Mouse (Mus musculus) frontal cortex, adult 2 months (tissue): ENCODE data around the gene Szrd1. TPM values are rescaled to one million over a fixed set of nuclear protein-coding genes. Genes with fewer than 3 reads are reported as not detected.

Experiments
- DNase-seq, 2 experiments: peaks; one replicate each; pipeline ENCODE4 v3.0.0; 2022; ENCODE audit warnings: low spot score in 1 of 2; ENCODE audit errors: extremely low spot score in 1 of 2
- polyA plus RNA-seq: library from polyadenylated mRNA; depleted of rRNA; stranded (reverse); fragments of >200 nt; gene quantifications from 2 replicates; pipeline ENCODE4 v1.2.3, GENCODE M21; 2012; rRNA removed

Gene Szrd1
- polyA plus RNA-seq = 22.3 and 23.0 TPM in 2 replicates

DNA sequence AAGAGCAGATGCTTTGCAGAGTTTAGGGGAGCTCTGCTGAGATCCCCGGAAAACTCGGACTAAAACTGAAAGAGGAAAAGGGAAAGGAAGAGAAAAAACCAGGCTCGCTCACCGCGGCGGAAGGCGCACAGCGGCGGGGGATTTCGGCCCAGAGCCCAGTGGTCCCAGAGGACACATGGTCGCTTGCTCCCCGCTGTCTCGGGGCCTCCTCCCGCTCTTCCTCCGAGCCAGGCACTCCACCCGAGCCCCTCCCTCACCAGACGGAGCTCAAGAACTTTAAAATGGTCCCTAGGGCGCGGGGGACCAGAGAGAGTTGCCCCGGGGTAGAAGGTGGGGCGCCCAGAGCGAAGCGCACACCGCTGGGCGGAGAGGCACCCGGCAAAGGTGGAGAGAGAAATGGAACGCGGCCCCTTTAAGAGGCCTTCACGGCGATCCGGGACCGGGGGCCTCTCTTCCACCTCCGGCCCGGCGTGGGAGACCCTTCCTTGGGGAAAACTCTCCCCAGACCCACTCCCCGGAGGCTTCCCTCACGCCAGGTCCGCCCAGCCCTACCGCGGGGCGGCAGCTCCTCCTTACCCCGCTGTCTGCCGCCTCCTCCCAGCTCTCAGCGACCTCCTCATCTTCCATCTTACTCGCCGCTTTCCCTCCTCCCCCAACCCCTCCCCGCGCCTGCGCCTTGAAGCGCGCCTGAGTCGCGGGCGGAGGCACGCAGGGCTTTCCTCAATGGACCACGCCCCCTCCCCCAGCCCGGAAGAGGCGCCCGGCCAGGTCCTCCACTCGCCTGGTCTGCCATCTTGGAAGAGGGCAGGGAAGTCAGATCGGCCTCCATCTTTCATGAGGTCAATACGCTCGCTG, at the start of gene Szrd1:
Szrd1 (minus strand) TSS at position 660 of the 855 bp plus-strand sequence.
- peak; percentile 97 to 99 for DNase-seq

DNA sequence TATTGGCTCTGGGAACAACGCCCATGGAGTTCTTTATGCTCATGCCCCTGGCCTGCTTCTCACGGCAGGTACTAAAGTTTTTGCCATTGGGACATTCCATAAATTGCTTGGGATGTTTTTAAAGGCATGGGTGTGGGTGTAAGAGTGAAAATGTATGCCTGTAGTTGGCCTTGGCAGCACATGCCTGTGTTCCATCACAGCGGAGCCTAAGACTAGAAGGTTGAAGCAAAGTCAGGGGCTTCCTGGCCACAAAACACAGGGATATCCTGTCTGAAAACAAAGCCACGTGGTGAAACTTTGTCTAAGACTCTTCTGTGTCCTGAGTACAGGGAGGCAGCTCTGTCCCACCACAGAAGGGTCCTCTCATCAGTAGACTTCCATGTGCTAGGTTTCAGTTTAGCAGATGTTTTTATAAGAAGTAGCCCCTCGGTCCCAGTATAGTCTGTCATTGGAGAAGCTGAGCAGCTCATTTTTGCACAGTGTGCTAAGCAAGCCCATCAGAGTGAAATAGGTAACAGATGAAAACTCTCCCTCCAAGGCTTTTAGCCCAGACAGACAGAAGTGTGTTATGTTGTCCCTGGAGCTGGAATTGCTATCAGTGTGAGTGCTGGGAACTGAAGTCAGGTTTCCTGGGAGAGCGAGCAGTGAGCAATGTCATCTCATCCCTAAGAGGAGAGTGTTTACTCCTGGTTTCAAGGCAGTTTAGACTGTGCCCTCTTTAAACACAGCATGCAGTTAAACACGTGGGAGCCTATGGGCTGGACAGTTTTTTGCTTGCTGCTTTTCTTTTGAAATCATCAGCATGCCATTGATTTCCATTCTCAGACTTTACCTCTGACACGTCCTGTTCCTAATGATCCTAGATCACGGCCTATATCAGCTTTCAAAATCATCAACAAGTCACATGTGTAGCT, 47.6 kb upstream of the Szrd1 start:
- no peak for DNase-seq

DNA sequence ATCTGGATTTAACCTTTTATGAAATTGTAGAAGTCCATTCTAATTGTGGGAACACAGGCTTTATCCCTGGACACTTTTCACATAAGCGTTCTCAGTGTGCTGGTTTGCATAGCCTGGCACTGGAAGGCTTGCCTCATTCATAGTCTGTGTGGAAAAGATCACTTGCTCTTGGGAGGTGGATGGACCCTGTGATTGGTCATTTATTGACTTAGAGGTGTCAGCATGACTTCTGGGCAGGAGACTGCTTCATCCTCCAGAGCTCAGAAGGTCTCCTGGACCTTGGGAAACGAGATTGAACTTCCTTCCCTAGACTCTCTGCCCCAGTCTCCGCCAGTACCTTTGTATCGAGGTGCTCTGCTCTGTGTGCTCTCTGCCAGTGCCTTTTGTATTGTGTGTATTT, 44.9 kb upstream of the Szrd1 start:
- no peak for DNase-seq

DNA sequence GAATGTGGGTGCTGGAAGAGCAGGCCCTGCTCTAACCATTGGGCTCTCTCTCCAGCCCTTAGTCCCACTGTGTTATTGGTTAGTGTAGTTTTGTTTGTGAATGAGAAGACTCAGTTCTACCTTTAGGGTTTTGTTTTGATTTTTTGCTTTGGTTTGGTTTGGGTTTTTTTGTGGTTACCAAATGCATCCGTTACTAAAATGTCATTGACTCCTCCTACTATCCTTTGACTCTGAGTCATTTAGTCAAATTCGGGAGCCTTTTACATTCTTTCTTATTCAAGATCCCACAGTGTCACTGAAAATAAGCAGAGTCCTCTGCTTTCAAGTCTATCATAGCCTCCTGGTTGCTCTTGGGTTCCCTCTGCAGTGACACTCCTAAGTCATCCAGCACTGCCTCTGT, 44.4 kb upstream of the Szrd1 start:
- no peak for DNase-seq

DNA sequence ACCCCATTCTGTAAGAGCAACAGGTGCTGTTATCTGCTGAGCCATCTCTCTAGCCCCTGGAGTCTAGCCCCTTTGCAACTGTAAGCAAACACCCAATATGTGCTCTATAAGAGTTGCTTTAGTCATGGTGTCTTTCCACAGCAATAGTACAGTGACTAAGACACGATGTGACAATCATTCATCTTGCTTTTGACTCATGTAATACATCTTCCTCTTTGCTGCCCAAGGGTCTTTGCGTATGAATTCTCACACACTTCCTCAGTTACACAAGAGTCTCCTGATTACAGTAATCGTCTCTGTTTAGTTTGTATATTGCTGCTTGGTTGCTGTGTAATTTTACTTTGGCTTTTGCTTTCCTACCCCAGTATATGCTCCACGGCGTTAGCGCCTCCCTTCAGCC, 42.4 kb upstream of the Szrd1 start:
- no peak for DNase-seq

DNA sequence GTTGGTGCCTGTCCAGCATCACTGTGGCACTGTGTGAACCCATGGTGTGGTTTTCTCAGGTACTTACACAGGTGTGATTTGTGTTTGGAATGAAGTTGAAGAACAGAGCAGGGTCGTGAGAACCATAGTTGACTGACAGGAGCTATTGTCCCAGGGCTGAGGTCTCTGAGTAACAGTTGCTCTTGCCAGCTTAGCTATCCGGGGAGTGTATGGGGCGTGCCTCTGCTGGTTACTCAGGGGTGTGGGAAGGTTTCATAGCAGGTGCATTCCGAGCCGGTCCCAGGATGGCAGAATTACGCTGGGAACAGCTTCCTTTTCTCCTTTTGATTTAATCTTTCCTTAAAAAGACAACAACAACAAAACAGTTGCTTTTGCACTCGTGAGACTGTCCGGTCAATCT, 41.3 kb upstream of the Szrd1 start:
- no peak for DNase-seq

DNA sequence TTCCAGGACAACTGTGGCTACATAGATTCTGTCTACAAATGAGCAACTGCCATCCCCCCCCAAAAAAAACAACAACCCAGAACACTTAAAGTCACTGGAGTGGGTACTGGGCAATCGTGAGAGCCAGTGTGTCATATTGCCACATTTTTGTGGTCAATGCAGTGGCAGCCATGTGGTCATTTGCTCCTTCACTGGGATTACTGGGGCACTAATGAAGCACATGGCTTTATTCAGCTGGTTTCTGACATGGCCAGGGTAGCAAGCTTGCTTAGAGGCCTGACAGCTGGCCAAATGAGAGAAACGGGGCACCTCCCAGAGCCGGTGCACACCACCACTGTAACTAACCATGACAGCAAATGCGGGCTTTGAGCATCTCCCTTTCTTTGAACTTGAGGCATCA, 38.9 kb upstream of the Szrd1 start:
- DNase-seq = no peak

DNA sequence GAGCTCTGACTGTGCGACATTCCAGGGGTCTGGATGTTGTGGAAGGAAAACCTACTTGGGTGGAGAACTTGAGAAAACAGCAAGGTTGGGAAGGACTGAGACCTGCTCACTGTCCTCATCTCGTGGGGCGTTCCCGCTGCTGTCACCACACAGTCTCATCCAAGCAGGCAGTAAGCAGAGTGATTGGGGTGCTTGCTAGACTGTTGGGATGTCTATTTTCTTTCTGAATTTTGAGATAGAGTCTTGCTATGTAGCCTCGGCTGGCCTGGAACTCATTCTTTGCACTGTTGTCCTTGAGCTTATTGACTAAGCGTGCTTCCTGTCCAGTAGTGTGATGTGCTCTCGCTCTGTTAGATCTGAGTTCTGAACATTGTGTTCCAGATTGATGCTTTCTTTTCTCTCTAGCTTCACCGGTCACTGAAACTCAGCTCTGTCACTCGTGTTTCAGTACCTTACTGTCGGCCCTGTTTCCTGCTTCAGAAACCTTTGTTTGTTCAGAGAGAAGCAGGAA, 36.8 kb upstream of the Szrd1 start:
- no peak for DNase-seq

DNA sequence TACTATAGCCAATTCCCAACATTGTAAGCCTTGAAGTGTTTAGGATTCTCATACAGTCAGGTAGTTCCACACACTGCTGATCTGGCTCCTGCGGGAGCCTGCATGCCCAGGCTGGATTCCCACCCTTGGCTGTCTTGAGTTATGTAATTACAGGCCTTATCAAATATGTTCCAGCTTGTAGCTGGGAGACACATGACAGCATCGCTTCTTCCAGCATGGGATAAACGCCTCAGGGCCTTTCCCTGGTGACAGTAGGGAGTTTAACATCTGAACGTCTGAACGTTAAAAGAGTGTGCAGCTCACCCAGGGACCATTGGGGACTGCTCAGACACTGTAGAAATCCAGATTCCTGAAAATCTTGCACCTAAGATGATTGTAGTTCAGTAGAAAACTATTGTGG, 36.2 kb upstream of the Szrd1 start:
- DNase-seq = no peak

DNA sequence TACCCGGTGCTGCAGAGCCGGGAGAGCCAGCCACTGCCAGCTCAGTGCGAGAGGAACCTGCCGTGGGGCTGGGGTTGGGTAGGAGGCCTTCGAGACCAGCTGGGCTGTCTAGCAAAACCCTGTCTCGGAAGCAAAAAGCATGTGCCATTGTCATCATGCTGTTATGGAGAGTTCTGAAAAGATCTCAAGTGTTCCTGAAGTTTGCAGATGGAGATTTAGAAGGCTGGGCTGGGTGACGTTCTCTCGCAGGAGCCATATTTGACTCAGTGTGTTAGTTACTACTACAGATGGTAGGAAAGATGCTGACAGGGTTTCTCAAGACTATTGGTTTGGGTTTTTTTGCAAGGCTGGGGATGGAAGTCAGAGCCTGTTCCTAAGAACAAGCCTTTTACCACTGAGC, 32.5 kb upstream of the Szrd1 start:
- DNase-seq = no peak

DNA sequence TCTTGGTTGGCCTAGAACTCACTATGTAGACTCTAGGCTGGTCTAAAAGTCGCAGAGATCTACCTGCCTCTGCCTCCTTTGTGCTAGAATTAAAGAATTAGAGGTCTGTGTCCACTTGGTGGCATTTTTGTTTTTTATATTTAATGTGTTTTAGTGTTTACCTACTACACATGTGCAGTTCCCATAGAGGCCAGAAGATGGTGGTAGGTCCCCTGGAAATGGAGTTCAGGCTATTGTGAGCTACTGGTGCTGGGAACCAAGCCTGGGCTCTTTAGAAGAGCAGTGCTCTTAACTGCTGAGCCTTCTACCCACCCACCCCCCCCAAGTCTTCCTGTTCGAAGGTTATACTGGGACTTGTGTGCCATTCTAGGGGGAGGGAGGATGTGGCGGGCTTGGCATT, 27.6 kb upstream of the Szrd1 start:
- no peak for DNase-seq

DNA sequence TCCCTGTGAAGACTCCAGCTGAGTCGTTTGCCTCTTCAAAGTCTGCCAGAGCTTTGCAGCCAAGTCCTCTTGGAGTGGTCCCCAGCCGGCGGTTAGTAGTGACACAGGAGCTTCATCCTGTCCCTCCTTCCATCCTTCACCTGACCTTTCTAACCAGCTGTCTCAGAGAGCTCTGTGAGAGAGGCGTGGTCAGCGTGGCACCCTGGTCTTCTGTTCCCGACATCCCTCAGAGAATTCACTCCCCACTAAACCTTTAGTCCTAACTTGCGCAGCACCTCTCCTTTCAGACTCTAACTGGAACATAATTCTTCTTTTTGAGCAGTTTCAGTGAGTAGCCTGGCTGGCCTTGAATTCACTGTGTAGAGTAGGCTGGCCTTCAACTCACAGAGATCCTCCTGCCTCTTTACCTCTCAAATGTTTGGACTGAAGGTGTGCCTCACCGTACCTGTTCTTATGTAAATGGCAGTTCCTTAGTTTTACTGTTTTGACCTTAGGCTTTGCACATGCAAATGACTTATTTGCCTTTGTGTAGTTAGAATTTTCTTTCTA, 26.2 kb upstream of the Szrd1 start:
- DNase-seq = no peak

DNA sequence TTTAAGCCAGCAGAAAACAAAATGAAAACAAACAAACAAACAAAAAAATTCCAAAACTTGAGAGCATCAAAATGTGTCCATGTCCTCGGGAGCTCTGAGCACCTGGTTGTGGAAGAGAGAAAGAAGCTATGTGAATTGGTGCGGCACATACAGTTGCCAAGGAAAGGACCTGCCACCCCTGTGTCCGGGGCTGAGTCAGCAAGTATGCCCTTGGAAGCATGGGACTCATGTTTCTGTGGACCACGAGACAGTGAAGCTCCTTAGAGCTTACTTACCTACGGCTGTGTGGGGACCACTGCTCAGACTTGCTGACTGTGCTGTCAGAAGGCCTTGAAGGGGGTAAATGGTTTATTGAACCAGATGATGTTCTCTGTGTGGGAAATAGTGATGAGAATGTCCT, 24.2 kb upstream of the Szrd1 start:
- DNase-seq = no peak

DNA sequence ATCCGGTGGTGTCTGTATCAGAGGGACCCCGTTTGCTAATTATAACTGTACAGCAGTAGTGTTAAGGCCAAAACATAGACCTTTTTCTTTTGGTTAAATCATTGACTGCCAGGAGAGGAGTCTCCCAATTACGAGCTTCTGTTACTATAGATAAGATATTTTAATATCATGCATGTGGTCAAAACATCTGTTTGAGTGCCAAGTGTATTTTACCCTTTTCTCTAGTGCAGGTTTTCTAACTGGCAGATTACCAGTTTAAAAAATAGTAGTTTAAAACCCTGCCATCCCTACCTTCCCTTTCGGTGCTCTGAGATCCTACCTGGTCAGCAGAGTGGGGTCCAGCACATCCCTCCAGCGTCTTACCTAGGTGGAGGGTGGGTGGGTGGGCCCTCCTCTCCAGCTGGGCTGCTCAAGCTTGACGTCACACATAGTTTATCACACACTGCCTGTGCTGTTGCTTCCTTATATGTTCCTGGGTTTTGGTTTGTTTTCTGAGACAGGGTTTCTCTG, 22.2 kb upstream of the Szrd1 start:
- DNase-seq = no peak

DNA sequence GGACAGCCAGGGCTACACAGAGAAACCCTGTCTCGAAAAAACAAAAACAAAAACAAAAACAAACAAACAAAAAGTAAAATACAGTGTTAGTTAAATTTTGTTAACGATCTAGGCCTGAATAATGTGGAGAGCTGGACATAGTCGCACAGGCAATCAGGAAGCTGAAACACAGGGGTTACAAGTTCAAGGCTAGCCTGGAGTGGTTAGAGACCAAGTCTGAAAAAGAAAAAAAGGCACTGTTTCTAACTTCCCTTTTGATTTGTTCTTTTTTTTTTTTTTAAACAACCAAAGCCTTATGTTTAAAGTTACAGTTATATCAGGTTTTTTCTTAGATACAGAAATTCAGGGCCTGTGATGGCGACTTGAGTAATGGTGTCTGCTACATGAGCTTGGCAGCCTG, 20.6 kb upstream of the Szrd1 start:
- DNase-seq = no peak

DNA sequence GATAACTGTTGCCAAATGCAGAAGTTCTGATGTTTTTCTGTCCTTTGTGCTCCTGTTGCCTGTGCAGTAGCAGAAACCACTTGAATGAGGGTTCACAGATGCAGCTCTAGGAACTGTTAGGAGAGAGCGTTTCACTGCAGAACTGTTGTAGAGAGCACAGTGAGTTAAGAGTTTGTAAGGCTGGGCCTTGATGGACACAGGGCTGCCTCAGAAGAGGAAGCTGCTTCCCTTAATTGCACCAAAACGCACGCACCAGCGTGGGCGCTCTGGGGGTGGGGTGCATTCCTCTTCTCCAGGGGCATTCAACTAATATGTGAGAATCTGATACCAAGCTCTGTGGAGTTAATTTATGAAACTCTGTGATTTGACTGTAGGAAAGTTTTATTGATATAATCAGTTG, 20.1 kb upstream of the Szrd1 start:
- no peak for DNase-seq

DNA sequence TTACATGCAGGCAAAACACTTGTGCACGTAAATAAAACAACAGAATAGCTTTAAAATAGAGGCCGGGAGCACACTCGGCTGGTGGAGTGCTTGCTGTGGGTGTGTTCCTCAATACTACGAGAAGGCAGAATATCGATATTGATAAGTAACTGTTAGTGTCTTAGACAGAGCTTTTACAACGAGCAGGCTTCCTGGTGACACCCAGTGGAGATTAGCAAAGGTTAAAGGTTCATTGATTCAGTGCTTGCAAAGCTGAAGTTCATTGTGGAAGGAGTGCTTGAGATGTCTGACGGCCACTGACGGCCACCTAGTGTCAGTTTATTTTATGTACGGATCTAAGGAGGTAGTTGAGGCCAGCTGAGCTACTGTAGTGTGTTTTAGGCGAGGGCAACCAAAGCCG, 19.5 kb upstream of the Szrd1 start:
- DNase-seq = no peak

DNA sequence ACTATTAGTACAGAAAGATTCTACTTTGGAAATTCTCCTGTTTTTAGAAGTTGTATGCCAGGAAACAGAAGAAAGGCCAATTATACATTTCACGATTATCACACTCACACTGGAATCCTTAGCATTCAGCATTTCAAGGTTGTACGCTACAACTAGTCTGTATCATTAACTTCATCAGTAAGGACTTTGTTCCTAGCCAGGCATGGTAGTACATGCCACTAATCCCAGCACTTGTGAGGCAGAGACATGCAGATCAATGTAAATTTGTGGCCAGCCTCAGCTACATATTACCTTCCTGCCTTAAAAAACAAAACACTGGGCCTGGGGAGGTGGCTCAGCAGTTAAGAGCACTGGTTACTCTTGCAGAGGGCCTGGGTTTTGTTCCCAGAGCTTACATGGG, 19.0 kb upstream of the Szrd1 start:
- DNase-seq = no peak

DNA sequence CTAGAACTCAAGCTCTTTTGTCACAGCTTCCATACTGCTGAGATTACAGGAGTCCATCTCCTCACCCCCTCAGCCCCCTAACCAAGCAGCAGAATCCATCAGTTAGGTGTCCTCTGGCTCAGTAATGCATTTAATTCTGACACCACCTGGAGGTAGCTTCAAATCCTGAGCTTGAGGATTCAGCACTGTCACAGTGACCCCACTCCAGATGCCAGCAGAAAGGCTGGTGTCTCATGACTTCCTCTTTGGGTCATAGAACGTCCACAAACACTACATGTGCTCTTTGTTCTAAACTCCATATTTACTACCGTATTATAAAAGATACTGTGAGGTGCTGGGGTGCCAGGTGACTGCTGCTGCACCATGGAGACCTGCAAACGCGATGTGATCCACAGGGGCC, 17.9 kb upstream of the Szrd1 start:
- no peak for DNase-seq

DNA sequence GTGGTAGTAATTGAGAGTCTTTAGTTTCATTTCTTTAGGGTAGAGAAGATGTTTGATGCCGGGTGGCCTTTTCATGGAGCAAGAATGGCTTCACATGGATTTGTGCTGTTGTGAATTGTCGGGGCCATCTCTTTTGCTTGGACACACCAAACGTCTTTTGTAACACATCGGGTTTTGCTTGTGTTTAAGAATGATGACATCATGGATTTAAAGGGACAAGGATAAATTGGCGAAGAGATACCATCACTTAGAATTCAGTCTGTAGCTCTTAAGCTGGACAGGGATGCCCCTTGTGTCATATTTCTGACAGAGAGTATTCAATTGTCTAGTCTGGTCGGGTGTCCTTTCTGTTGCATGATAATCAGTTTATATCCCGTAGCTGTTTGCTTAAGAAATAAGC, 9.5 kb upstream of the Szrd1 start:
- no peak for DNase-seq
